Mouse (Mus musculus): Measurements from ENCODE around the gene Gm16181.

GRCm38 (mm10) chr17:35248986-35249385 lies 28.4 kb downstream of the Gm16181 start:
- TF ChIP-seq CTCF (IDR thresholded peaks at IDR 0.05; ENCODE audit: control insufficient read depth, insufficient read depth, insufficient replicate concordance, low read depth, low read length) = no peak
- TF ChIP-seq POLR2A (IDR thresholded peaks at IDR 0.05; ENCODE audit: control insufficient read depth, low read depth, low read length) = no peak

Data from testis, adult 2 months (tissue).